Mouse (Mus musculus) layer of hippocampus, postnatal 14 days (tissue): ENCODE results near the gene Il31ra. TPM values are rescaled to one million over a fixed set of nuclear protein-coding genes. Genes with fewer than 3 reads are reported as not detected.

Source experiments
- DNase-seq, 2 experiments: peaks; one replicate each; pipeline ENCODE4 v3.0.0; 2021 to 2022; ENCODE audit warnings: low spot score in 2 of 2, mixed read lengths in 1 of 2
- total RNA-seq, 2 experiments: library from RNA; stranded (reverse); gene quantifications; 2 replicates each; pipeline ENCODE4 v1.2.3; 2021

Gene Il31ra
- total RNA-seq, 2 experiments from 2014 or later, result 0.25 to 0.64 TPM

DNA sequence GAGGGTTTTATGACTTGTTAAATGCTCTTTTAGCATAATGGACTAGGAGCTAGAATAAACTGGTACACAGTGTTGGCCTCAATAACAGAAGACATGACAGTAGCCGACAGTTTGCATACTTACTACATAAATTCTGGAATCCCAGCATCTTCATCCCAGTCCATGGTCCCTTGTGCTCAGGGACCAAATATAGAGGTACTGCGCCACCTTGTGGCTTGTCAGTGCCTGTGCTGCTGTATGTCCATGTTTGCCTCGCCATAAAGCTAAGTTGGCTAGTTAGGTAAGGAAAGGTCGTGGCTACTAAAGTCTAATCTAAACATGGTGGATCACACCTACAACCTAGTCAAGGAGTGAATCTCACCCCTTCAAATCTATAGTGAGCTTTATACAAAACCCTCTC lies 84.7 kb downstream of the Il31ra start:
- DNase-seq, result peak; percentile 55 to 57

DNA sequence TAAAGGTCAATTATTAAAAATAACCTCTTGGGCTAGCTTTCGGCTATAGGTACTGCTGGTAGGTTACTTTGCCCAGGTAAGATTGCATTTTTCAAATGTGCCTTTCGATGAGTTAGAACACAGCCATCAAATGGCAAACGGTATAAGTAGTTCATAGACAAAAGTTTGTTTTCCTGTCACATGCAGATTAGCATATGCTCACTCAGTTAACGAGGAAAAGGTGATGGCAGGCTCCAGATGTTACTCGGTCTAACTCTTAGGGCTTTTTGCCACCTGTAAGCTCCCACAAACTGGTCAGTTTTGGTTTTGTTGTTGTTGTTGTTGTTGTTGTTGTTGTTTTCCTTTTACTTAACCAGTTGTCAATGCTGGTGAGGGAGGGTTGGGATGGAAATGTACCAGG lies 85.7 kb downstream of the Il31ra start:
- no peak for DNase-seq

DNA sequence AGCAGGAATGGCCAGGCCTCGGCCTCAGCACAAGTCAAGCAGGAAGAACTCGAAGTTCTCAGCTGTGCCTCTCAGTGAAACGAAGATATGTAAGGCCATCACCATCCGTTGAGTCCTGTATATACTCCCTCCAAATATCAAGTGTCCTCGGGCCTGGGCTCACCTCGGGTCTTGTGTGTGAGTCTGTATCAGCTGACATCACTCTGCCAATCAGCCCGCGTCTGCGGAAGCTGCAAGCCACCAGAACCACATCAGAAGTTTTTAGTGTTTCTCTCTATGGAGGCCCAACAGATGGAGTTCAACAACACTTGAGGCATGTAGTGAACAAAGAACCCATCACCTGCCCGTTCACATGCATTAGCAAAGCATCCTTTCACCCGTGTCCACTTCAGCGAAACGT lies 86.5 kb downstream of the Il31ra start:
- DNase-seq, result no peak

DNA sequence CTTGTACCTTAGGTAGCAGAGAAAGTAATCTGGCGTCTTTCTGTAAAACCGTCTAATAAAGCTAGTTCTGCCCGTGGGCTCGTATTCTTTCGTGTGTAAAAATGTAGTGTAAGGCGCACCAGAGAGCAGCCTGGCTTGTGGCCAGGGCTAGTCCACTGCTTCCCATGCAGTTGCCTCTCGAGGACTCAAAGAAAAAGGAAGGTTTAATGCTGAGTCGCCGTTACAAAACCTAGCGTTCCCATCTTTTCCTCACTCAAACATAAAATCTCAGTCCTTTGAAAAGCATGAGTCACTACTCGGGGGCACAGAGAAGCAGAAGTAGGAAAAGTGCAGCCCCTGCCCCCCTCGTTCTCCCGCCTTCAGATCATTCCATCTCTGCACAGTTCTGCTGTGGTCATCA lies 87.4 kb downstream of the Il31ra start:
- DNase-seq, result no peak

DNA sequence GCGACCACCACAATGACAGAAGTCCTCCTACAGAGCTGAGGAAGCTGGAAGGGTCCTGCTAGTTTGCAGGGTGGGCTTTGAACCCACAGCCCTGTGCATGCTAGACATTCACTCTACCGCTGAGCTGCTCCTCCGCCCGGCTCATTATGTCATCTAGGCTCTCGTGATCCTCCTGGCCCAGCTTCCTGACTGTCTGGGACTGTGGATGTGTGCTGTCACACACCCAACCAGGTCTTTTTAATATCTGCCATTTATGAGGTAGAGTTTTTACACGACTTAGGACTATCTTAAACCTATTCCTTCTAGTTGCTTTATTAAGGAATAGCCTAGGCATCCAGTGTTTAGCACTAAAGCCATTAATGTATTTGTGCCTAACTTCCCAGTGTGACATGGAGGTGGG lies 88.7 kb downstream of the Il31ra start:
- DNase-seq, result no peak

DNA sequence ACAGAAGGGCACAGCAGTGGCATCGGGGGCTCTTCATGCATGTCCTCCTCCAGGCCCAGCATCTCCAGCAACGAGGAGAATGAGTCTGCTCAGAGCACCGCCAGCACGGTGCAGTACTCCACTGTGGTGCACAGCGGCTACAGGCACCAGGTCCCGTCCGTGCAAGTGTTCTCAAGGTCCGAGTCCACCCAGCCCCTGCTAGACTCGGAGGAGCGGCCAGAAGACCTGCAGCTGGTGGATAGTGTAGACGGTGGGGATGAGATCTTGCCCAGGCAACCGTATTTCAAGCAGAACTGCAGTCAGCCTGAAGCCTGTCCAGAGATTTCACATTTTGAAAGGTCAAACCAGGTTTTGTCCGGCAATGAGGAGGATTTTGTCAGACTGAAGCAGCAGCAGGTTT lies 90.3 kb downstream of the Il31ra start:
- no peak for DNase-seq

DNA sequence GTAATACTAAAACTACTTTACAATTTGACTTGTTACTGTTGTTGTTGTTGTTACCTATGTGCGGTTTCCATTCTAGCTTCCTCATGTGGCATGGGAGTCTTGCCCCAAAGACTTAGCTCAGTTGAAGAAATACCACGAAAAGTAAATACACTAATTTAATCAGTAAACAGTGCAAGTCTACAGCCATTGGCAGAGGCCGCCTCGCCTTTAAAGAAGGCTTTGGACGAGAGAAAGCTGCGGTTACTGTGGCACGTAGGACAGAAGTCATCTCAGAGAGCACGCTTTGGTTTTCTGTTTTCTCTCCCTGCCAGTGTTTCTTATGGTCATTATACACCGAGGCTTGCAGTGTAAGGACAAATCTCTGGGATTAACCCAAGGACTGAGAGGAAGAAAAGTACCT lies 93.7 kb downstream of the Il31ra start:
- DNase-seq, result no peak

DNA sequence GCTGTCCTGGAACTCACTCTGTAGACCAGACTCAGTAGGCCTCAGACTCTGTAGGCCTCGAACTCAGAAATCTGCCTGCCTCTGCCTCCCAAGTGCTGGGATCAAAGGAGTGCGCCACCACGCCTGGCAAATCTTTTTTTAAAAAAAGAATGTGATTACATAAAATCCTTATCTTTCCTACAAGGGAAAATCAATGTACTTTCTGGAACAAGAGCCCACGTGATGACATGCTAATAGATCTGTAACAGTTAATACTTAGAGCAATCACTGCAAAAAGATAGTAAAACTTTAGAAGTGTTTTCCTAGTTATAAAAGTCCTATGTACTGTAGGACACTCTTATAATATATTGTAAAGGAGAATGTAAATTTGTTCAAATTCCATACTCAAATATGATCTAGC lies 94.1 kb downstream of the Il31ra start:
- no peak for DNase-seq

DNA sequence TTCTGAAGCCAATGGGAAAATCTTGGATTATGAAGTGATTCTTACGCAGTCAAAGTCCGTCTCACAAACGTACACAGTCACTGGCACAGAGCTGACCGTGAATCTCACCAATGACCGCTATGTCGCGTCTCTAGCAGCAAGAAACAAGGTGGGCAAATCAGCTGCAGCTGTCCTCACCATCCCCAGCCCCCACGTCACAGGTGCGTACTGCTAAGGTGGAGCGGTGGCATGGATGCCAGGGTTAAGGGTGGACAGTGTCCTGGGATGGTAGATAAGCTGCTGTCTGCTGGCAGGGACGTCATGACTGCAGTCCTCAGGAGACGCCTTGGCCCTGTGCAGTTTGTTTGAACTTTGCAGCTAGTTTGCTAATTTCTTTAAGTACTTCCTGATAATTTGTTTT lies 99.6 kb downstream of the Il31ra start:
- no peak for DNase-seq

DNA sequence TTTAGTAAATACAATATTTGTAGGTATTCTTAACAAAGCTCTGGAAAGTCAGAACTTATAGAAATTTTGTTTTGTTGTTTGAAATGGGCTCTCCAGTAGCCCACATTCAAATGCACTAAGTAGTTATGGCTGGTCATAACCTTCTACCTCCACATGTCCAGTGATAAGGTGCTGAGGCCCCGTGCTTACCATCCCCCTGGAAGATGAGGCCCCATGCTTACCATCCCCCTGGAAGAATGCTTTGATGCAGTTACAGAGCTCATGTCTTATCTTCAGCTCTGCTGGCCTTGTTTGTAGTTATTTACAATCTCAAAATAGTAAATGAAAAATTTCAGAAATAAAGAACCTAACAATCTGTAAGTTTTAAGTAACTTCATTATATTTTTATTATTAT lies 101.9 kb downstream of the Il31ra start:
- no peak for DNase-seq

DNA sequence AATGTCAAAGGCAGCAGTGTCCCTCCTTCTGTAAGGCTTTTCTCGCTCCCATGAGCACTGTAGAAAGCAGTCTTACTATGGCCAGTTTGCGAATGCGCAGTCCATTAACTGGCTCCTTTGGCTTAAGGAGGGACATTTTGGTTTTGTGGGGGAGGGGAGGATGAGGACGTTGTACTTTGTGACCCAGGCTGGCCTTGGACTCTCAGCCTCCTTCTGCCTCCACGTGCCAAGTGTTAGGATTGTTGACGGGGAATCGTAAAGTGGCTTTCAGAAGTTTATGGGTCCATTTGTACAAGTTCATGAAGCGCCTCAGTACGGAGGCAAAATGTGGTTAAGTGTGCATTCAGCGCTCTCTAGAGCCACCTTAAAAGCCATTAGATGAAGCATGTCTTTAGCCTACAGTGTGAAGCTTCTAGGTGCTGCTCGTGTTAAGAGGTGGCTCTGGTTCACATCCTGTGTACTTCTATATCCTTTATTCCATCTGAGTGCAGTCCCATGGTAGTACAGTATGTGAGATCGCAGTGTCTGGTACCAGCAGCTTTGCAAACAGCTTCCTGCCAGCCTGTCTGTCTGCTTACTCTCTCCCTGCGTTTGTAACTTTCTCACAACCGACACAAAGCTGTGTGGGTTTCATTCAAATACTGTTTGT lies 102.4 kb downstream of the Il31ra start:
- DNase-seq, result no peak

DNA sequence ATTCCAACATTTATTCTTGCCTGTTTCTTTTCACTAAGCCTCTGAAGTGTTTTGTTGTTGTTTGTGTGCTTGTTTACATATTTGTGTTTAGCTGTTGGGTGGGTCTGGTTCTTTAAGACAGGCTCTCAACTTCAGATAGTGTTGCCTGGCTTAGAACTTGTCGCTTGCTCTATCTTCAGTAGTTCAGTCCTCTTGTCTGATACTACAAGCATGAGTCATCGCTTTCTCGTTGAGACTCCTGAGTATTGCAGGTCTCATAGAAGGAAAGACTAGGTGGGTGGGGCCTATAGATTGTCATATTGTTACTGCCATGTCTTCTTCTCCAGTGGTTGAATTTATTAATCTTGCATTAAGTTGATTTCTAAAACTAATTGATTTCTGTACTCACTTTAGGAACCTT lies 104.1 kb downstream of the Il31ra start:
- DNase-seq, result no peak

DNA sequence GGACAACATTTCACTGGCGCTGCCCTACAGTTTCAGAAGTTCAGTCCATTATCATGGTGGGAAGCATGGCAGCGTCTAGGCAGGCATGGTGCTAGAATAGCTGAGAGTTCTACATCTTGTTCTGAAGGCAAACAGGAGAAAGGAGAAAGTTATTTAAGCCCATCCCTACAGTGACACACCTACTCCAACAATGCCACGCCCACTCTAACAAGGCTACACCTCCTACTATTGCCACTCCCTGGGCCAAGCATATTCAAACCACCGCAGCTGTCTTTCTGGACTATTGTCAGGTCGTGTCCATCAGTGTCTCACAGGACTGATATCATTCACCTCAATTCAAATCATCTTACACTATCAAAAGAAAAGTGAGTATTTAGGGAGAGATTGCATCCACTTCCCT lies 107.5 kb downstream of the Il31ra start:
- no peak for DNase-seq

DNA sequence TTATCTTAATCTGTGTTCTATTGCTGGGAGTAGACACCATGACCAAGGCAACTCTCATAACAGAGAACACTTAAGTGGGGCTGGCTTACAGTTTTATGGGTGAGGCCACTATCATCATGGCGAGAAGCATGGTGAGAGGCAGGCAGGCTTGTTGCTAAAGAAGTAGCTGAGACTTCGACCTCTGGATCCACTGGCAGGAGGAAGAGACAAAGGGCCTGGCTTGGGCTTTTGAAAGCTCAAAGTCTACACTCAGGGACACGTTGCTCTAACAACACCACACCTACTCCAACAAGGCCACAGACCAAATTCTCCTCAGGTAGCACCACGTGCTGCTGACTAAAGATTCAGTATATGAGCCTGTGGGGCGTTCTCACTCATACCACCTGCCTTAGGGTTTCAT lies 107.9 kb downstream of the Il31ra start:
- DNase-seq, result no peak

DNA sequence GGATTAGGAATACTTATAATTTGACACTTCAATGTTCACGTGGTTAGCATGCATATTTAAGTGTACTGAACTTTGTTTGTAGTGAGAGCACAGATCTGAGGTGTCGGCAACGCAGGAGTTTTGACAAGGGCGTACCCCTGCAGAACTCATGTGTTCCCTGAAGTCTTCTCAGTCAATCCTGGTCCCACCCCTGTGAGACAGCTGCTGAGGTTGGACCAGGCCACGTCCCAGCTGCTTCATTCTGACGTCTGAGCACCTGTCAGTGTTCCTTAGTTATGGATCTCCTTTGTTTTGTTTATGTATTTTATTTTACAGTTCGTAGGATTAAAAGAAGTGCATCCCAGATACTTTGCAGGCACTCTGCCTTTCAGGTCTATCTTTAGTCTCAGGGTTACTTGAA lies 111.1 kb downstream of the Il31ra start:
- DNase-seq, result no peak

DNA sequence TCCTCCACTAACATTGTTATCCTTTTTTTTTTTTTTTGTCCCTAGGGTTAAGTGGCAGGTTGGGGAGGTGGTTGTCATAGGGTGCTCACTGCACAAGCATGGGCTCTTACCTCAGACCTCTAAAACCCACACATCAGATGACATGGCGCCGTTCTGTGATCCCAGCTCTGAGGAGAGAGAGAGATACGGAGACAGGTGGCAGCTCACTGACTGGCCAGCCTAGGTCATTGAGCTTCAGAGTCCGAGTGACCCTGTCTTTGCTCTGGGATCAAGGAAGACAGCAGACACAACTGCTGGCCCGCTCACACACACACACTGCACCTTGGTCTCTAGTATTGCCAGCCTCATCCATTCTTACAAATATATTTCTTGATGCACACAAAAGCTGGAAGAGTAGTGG lies 111.6 kb downstream of the Il31ra start:
- DNase-seq, result no peak

DNA sequence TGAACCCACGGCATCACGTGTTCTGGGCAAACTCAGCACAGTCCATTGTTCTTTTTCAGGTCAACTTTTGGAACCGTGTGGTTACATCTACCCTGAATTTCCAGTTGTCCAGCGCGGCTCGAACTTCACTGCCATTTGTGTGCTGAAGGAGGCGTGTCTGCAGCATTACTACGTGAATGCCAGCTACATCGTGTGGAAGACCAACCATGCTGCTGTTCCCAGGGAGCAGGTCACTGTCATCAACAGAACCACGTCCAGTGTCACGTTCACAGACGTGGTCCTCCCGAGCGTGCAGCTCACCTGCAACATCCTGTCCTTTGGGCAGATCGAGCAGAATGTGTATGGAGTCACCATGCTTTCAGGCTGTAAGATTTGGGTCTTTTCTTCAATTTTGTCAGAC lies 114.2 kb downstream of the Il31ra start:
- DNase-seq, result no peak

DNA sequence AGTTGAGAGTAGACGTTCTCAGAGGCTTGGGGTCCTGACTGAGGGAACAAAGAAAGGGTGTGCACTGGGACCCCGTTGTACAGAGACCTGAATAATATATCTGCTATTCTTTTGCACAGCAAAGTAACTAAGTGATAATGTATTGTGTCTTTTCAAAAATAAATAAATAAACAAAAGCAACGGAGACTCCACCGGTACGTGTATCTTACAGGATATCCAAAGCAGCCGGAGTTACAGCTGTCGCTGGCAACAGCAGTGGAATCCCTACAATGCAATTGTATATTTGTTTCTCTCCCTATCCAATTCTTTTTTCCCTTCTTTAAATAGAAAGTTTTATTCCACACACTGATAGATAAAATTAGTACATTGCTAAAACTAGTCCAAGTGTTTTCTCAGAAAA lies 115.1 kb downstream of the Il31ra start:
- DNase-seq, result no peak

DNA sequence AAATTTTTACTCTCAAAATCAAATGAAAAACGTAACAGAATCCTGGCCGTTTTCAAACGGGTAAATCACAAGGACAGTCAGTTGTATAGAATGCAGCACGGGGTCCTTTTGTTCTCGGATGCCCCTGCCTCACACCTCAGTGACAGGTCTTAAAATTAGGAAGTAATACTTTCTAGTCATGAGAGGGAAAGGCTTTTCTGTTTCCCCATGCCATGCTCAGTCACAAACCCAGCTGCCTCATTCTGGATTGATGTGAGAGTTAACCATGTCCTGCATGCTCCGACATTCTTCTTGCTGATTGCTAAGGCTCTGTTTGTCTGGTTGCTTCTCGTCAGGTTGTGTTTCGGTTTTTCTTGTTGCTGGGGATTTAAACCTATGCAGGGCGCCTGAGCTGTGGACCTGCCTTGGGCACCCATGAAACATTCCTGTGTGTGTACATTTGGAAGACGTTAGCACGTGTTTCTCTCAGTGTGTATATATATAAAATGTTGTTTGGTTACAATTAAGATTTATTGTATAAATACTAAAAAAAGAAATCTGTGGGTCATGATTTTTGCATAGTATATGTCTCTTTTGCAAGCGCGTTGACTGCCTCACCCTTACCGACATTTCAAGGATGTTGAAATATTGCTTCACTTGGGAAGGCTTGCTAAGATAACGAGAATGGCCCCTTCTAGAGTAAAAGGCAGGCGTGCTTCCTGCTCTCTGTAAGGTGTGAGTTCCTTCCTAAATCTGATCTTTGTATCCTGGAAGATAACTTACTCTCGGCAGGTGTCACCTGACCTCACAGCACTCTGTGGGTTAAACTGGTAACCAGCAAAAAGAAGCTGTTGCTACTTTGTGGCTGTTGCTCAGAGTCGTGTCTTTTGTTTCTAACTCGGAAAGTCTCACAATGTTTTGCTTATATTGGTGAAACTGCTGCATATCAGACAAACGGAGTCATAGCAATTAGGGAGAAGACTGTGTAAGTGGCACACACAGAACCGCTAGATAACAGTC lies 120.1 kb downstream of the Il31ra start:
- no peak for DNase-seq

DNA sequence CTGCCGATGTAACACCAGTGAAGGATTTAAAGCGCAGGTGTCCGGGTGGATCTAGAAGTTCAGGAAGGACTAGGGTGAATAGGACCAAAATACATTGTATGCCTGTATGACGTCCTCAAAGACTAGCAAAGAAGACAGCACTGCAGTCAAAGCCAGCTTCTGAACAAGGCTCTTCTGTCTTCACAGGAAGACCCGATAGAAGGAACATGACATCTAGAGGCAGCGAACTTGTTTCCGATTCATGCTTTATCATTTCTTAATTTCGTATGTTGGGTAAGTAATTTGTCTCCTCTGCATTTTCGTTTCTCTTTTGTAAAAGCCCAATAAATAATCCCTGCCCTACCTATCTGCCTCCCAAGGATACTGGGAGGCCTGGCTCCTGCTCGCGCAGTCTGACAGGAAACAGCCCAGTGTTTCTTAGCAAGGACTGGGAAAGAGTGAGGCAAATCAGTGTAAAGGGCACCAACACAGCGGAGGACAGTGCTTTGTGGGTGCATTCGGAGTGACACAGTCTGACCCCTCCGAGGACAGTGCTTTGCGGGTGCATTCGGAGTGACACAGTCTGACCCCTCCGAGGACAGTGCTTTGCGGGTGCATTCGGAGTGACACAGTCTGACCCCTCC lies 121.6 kb downstream of the Il31ra start:
- no peak for DNase-seq

DNA sequence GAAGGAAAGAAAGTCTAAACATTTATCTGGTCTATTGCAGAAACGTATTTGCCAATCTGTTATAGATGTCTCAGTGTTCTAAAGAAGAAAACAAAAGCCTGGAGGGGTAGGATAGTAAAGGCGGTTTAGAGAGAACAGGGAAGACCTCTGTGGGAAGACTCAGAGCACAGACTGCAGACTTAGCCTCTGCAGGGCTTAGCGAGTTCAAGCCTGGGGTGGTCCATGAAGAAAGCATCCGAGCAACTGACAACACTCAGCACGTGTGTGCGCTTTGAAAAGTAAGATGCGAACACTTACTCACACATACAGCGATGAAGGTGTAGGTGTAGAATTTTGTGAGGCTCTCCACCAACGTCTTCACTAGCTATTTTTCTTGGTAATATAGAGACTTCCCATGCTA lies 123.0 kb downstream of the Il31ra start:
- no peak for DNase-seq
